Mouse (Mus musculus) thymus, postnatal 4 days (tissue): ENCODE measurements around the gene Oaz1.

Experiments used
- DNase-seq: peaks from one replicate; pipeline ENCODE4 v3.0.0; 2021

The Oaz1 gene

DNA sequence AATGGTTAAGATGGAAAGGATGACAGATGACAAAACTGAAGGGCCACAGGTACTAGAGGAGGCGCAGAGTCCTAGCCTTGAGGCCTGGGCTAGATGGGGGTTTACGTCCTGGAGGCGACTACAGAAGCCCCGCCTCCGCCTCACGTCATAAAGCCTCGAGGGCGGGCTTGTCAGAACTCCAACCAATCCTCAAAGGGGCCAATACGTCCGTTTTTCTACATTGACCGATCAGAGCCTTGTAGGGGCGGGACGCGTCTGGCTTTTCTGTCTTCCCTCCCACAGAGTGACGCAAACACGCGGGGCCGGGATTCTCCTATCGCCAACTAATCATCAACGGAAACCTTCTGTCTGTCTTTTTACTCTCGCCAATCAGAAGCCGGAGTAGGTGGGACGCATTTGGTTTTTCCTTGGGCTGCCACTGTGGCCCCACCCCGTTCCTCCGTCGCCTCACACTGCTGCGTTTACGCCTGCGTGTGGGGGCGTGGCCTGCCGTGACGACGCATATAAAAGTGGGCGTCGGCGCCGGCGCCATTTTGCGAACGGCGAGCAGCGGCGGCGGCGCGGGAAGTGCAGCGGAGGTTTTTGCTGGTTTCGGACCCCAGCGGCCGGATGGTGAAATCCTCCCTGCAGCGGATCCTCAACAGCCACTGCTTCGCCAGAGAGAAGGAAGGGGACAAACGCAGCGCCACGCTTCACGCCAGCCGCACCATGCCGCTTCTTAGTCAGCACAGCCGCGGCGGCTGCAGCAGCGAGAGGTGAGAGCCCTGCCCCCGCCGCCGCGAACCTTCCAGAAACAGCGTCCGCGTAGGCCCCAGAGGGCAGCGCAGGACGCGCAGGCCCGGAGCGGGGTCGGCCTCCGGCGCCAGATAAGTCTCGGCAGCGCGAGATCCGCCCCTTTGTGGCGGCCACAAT is at the start of gene Oaz1:
Gene Oaz1 (plus strand): TSS at position 506 of the 912 bp plus-strand sequence.
- peak; percentile 99 for DNase-seq

GRCm38 (mm10) chr10:80777123-80777522 is 49.3 kb upstream of the Oaz1 start:
- DNase-seq = no peak

DNA sequence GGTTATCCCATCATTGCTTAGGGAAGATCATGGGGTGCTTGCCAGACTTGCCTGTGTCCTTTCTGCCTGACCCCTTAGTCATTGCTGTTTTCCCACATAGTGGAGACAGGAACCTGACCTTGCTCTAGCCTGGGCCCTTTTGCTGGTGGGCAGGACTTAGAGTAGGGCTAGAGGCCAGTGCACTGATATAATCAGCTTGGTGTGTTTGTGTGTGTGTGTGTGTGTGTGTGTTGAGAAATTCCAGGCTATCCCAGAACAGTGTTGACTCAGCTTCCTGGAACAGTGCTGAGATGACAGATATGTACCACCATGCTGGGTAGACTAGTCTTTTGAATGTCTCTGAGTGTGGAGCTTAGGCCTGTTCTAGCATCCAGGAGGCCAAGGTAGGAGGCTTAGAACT is 46.9 kb upstream of the Oaz1 start:
- no peak for DNase-seq

DNA sequence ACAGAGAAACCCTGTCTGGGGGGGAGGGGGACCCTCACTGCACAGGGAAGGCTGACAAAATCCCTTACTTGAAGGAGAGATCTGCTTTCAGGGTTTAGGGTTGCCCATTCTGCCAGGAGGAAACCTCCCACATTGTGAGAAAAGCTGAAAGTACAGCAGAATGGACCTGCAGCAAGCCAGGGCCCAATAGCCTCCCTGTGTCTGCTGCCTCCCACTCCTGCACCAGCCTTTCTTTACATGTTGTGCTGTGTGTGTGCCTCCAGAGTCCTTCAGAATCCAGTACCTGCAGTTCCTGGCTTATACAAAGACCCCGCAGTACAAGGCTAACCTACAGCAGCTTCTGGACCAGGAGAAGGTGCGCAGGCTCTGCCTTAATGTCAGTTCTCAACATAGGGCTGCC is 42.2 kb upstream of the Oaz1 start:
- no peak for DNase-seq

- DNase-seq = no peak
Observed at GRCm38 (mm10) chr10:80784871-80785270, 41.6 kb upstream of the Oaz1 start.

- no peak for DNase-seq
Observed at GRCm38 (mm10) chr10:80785963-80786362, 40.5 kb upstream of the Oaz1 start.

GRCm38 (mm10) chr10:80787517-80787916 is 38.9 kb upstream of the Oaz1 start:
- DNase-seq = no peak

- DNase-seq = no peak
Observed at GRCm38 (mm10) chr10:80790761-80791404, 35.6 kb upstream of the Oaz1 start.

GRCm38 (mm10) chr10:80791476-80792174 is 34.8 kb upstream of the Oaz1 start:
- DNase-seq = peak; percentile 53

- DNase-seq = peak; percentile 74
Observed at GRCm38 (mm10) chr10:80792175-80793032, 34.1 kb upstream of the Oaz1 start.

GRCm38 (mm10) chr10:80793033-80793784 is 33.2 kb upstream of the Oaz1 start:
- no peak for DNase-seq

DNA sequence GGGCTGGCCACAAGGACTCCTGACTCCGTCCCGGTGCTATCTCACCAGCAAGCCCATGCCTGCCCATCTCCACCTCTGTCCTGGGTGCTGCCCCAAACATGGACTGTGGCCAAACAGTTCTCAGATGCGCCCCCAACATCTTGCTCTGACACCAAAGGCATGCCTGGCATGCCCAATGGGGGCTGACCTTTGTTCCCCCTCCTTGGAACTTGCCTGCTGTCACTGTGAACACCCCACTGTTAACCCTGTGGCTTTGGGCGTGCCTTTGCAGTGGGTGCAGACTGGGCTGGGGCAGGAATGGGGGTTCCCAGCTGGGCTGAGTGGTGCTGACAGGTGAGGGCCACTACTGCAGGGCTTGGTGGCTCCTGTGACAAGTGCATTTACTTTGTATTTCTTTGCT is 32.7 kb upstream of the Oaz1 start:
- DNase-seq = no peak

DNA sequence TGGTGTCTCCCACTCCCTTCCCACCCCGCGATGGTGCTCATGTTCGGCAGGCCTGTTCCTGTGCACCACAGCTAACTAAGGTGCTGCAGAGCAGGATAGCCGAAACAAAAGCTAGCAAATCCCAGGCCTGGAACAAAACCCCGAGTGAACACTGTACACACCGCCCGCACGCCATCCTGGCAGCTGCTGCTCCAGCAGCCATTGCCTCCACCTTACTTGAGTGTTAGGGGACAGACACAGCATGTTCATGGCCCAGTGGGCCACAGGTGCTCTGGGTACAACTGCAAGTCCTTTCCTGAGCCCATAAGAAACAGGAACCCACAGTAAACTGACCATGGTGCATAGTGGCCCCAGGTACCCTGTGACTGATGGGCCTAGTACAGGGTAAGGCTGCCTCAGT is 31.7 kb upstream of the Oaz1 start:
- no peak for DNase-seq

DNA sequence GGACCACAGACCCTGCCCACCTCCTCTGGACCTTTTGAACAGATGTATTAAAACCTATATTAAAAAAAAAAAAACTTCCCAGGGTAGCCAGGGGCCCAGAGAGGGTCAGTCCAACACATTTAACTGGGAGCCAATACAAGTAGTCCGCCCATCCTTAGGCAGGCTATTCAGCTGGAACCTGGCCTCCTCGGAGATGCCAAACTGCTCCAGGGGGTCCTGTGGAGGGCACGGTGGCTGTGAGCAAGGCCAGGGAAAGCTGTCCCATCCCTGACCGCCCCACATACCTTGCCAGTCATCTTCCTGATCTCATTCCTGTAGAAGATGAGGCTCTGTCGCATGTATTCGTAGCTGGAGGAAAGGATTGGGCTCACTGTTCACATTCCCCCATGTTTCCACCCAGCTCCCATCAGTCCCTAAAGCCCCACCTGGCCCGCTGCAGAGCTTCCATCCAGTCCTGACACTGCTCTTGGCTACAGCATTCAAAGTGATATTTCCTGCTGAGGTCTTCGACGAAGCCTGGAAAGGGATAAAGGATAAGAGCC is 30.1 kb upstream of the Oaz1 start:
- DNase-seq = no peak

DNA sequence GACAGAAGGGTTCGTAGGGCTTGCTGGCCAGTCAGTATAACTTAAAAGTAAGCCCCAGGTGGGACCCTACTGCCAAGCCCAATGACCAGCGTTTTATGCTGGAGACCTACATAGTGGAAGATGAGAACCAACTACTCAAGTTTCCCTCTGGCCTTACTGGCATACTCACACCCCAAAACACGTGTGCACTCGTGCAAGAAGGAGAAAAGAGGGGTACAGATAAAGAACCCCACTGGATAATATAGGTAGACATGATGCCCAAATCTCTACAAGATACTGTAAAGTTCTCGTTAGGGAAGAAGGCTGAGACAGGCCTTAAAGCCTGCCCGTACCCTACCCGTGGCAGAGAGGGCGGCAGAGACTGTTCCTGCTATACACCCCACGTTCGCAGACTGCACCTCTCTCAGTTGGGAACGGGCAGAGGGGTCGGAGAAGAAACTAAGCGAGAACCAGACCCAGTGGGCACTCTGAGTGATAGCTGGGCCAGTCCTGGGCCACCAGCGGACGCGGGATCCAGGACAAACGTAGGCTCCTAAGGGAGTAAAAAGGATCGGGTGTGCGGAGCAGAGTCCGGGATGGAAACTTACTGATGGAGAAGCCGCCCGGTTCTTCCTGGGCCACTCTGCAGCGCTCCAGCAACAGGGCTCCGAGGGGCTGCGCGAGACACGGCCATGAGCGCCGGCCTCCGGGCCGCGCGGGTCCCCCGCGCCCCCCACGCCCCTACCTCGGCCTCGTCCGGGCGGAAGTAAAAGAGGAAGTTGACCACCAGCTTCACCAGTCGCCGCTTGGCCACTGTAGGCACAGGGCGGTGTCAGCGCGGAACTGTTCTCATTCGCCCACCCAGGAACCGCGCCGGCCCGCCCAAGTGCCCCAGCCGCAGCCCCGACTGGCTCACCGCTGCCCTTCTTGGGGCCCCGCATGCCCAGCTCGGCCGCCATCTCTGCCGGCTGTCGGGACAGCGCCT is 29.0 kb upstream of the Oaz1 start:
- no peak for DNase-seq

GRCm38 (mm10) chr10:80798150-80799006 is 28.1 kb upstream of the Oaz1 start, which contains the start of the genes Sf3a2 and Plekhj1:
Gene Sf3a2 (plus strand): TSS chr10:80798198.
Gene Plekhj1 (minus strand): TSS chr10:80798626.
- DNase-seq = peak; percentile 99

- no peak for DNase-seq
Observed at GRCm38 (mm10) chr10:80799070-80799566, 27.3 kb upstream of the Oaz1 start.

- DNase-seq = no peak
Observed at GRCm38 (mm10) chr10:80802204-80802912, 24.1 kb upstream of the Oaz1 start.
